ENCODE assay signal across 1 mouse cellular context in the genomic region with DNA sequence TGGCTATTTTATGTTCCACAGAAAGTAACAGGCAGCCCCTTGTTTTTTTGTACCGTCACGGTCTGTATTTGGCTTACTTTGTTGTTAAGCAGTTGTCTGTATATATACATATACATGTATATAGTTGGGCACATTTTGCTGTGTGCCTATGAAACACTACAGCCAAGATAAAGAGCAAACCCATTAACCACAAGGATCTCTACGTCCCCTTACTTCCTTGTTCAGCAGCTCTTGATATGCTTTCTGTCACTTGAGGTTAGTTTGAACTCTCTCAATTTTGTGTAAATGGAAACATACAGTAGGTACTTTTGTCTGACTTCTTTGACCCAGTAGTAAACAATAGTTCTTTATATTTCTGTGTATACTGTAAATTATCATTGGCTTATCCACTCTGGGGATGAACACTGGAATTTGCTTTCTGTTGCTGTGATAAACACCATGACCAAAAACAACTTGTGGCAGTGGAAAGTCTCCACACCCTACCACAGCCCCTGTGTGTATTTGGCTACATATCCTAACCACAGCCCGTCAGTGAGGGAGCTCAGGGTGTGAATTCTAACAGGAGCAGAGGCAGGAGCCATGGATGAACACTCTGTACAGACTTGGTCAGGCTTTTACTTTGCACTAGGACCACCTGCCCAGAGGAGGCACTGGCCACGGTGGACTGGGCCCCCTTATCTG.
A peak's percentile ranks its signal among the peaks of the same experiment; 100 is the strongest.
TF ChIP-seq lines count a peak whose summit lies in the region.

No protein-coding gene starts in this region.

TF ChIP-seq in MEL, 35 proteins besides CTCF, POLR2A, EP300 and RAD21 (continued from another document):
- TF ChIP-seq MAZ (IDR thresholded peaks at IDR 0.05; ENCODE audit: low read depth, low read length) (0 out of 2 replicates have a peak, but pooled peaks have one; percentile 26), RCOR1 (IDR thresholded peaks at IDR 0.05; ENCODE audit: low read depth, low read length) (peak; percentile 31; the same call in 1 of the 2 replicates), JUND (IDR thresholded peaks at IDR 0.05; ENCODE audit: low read depth, low read length) (no peak)
